Mouse (Mus musculus) MEL (cell line): Measurements from ENCODE around the gene Myof. TPM values are rescaled to one million over a fixed set of nuclear protein-coding genes. Genes with fewer than 3 reads are reported as not detected.
A peak's percentile ranks its signal among the peaks of the same experiment; 100 is the strongest.

Experiments
- DNase-seq: peaks from one replicate; pipeline ENCODE4 v3.0.0; 2011; ENCODE audit warnings: low read depth, low spot score
- H3K27ac ChIP-seq: 2 replicates; pipeline ENCODE4 v1.5.1; 2012; ENCODE audit warnings: low read depth, mild to moderate bottlenecking, control low read depth, low read length, moderate library complexity; ENCODE audit not compliant: control insufficient read depth
- H3K27me3 ChIP-seq, 2 experiments: fragments of 150-350 bp in 1 of 2; sonication (generic) in 1 of 2; 2 replicates each; pipeline ENCODE4 v1.6.1; 2012; ENCODE audit warnings: low read length in 2 of 2, mild to moderate bottlenecking in 2 of 2, improper control_type of control experiment in 1 of 2, moderate library complexity in 1 of 2; ENCODE audit not compliant: insufficient read depth in 2 of 2, control insufficient read depth in 1 of 2
- H3K36me3 ChIP-seq, 2 experiments: 2 replicates each; pipeline ENCODE4 v1.6.1; 2012 to 2014; ENCODE audit warnings: low read length in 2 of 2, improper control_type of control experiment in 1 of 2, inconsistent platforms in 1 of 2, mild to moderate bottlenecking in 1 of 2; ENCODE audit not compliant: insufficient read depth in 2 of 2, control insufficient read depth in 1 of 2
- H3K4me1 ChIP-seq, 2 experiments: fragments of 150-350 bp in 1 of 2; sonication (generic) in 1 of 2; 2 replicates each; pipeline ENCODE4 v1.6.1; 2012; ENCODE audit warnings: low read length in 2 of 2, improper control_type of control experiment in 1 of 2, mild to moderate bottlenecking in 1 of 2; ENCODE audit not compliant: insufficient read depth in 2 of 2, control insufficient read depth in 1 of 2
- H3K4me3 ChIP-seq, 2 experiments: fragments of 150-350 bp in 1 of 2; sonication (generic) in 1 of 2; 2 replicates each; pipeline ENCODE4 v1.5.1; 2012; ENCODE audit warnings: low read depth in 2 of 2, low read length in 2 of 2, mild to moderate bottlenecking in 2 of 2, moderate library complexity in 2 of 2, control low read depth in 1 of 2, improper control_type of control experiment in 1 of 2; ENCODE audit not compliant: control insufficient read depth in 1 of 2, insufficient read depth in 1 of 2
- H3K79me2 ChIP-seq: 2 replicates; pipeline ENCODE4 v1.6.1; 2012; ENCODE audit warnings: mild to moderate bottlenecking, low read length, moderate library complexity; ENCODE audit not compliant: control insufficient read depth, poor library complexity, insufficient read depth
- H3K9ac ChIP-seq: 2 replicates; pipeline ENCODE4 v1.6.1; 2012; ENCODE audit warnings: low read depth, mild to moderate bottlenecking, control low read depth, low read length, moderate library complexity; ENCODE audit not compliant: control insufficient read depth, poor library complexity, severe bottlenecking
- H3K9me3 ChIP-seq: fragments of 150-350 bp; sonication (generic); replicated peaks from 2 replicates; pipeline ENCODE4 v1.6.1; 2012; ENCODE audit warnings: mild to moderate bottlenecking, low read length, improper control_type of control experiment, moderate library complexity; ENCODE audit not compliant: insufficient read depth
- BHLHE40 ChIP-seq: IDR thresholded peaks from 2 replicates; pipeline ENCODE4 v1.6.1; 2012; ENCODE audit warnings: low read depth, mild to moderate bottlenecking, inconsistent platforms, low read length, improper control_type of control experiment, borderline replicate concordance
- CHD1 ChIP-seq: IDR thresholded peaks from 2 replicates; pipeline ENCODE4 v1.6.1; 2012; ENCODE audit warnings: low read depth, mild to moderate bottlenecking, inconsistent platforms, low read length, improper control_type of control experiment
- ELF1 ChIP-seq: IDR thresholded peaks from 2 replicates; pipeline ENCODE4 v1.6.1; 2014; ENCODE audit warnings: low read depth, mild to moderate bottlenecking, inconsistent platforms, low read length, improper control_type of control experiment, moderate library complexity
- HCFC1 ChIP-seq: IDR thresholded peaks from 2 replicates; pipeline ENCODE4 v1.6.1; 2012; ENCODE audit warnings: low read depth, mild to moderate bottlenecking, inconsistent platforms, low read length, improper control_type of control experiment, moderate library complexity
- MEF2A ChIP-seq: IDR thresholded peaks from 2 replicates; pipeline ENCODE4 v1.6.1; 2014; ENCODE audit warnings: low read depth, mild to moderate bottlenecking, inconsistent platforms, low read length, improper control_type of control experiment; ENCODE audit not compliant: poor library complexity, insufficient replicate concordance, severe bottlenecking; ENCODE audit errors: extremely low read depth
- POLR2A ChIP-seq, 2 experiments: IDR thresholded peaks; 2 replicates each; pipeline ENCODE4 v1.6.1; 2011 to 2012; ENCODE audit warnings: low read length in 2 of 2, mild to moderate bottlenecking in 2 of 2, control low read depth in 1 of 2, improper control_type of control experiment in 1 of 2, low read depth in 1 of 2, moderate library complexity in 1 of 2; ENCODE audit not compliant: control insufficient read depth in 1 of 2, insufficient read depth in 1 of 2, poor library complexity in 1 of 2
- POLR2AphosphoS5 ChIP-seq: IDR thresholded peaks from 2 replicates; pipeline ENCODE4 v1.6.1; 2012; ENCODE audit warnings: low read depth, borderline replicate concordance, mild to moderate bottlenecking, inconsistent platforms, low read length, moderate library complexity, mixed read lengths
- RAD21 ChIP-seq: IDR thresholded peaks from 2 replicates; pipeline ENCODE4 v1.6.1; 2011; ENCODE audit warnings: mild to moderate bottlenecking, low read depth, low read length, improper control_type of control experiment
- RCOR1 ChIP-seq: IDR thresholded peaks from 2 replicates; pipeline ENCODE4 v1.6.1; 2012; ENCODE audit warnings: low read depth, mild to moderate bottlenecking, inconsistent platforms, low read length, improper control_type of control experiment
- TCF12 ChIP-seq: IDR thresholded peaks from 2 replicates; pipeline ENCODE4 v1.6.1; 2014; ENCODE audit warnings: low read depth, mild to moderate bottlenecking, inconsistent platforms, low read length, improper control_type of control experiment, moderate library complexity
- ZC3H11A ChIP-seq: IDR thresholded peaks from 2 replicates; pipeline ENCODE4 v1.6.1; 2012; ENCODE audit warnings: low read depth, mild to moderate bottlenecking, inconsistent platforms, low read length, improper control_type of control experiment
- polyA plus RNA-seq, 2 experiments: library from polyadenylated mRNA; stranded (reverse) in 1 of 2; unstranded in 1 of 2; fragments of >175 nt in 1 of 2; fragments of >200 nt in 1 of 2; gene quantifications; 2 replicates each; pipeline versions ENCODE4 v1.2.1 to v1.2.4; 2012; ENCODE audit warnings: low replicate concordance in 2 of 2, low read depth in 1 of 2; ENCODE audit not compliant: insufficient read length in 2 of 2, insufficient read depth in 1 of 2, missing spikeins in 1 of 2
- total RNA-seq: library from RNA; depleted of rRNA; stranded (reverse); fragments of 300-350 nt; gene quantifications from 2 replicates; pipeline ENCODE4 v1.2.3, GENCODE M21; 2012

Gene Myof
- total and polyA plus RNA-seq, 3 experiments, result 0.04 TPM; not detected in 2

- DNase-seq, result no peak
- no peaks in the 10 kb centered on the region for H3K4me1 ChIP-seq
- no peaks in the 10 kb centered on the region for H3K36me3 ChIP-seq
- no peaks in the 10 kb centered on the region for H3K79me2 ChIP-seq
- H3K9ac ChIP-seq, result no peak overlapping the region
- no peaks in the 10 kb centered on the region for H3K27me3 ChIP-seq
- H3K9me3 ChIP-seq, result no peaks in the 10 kb centered on the region
- no peak overlapping the region for H3K4me3 ChIP-seq
- no peak overlapping the region for H3K27ac ChIP-seq
- TF ChIP-seq CHD1, result no peak
- peak; percentile 23; the same call in 1 of the 2 replicates for TF ChIP-seq TCF12
Measured at GRCm38 (mm10) chr19:37909830-37910261, 133.5 kb downstream of the Myof start.

- DNase-seq, result no peak
Measured at GRCm38 (mm10) chr19:37907451-37908320, 135.7 kb downstream of the Myof start.

GRCm38 (mm10) chr19:37906916-37907315 lies 136.5 kb downstream of the Myof start:
- Histone ChIP-seq H3K9me3 (no peaks in the 10 kb centered on the region), H3K27ac (no peak overlapping the region), H3K36me3 (no peaks in the 10 kb centered on the region), H3K79me2 (no peaks in the 10 kb centered on the region), H3K9ac (no peak overlapping the region), H3K4me3 (no peak overlapping the region), H3K27me3 (no peaks in the 10 kb centered on the region), H3K4me1 (no peaks in the 10 kb centered on the region)
- DNase-seq, result no peak
- no peak for TF ChIP-seq POLR2AphosphoS5
- no peak for TF ChIP-seq HCFC1
- TF ChIP-seq RAD21, result no peak
- TF ChIP-seq TCF12, result no peak
- no peak for TF ChIP-seq RCOR1
- no peak for TF ChIP-seq POLR2A (IDR thresholded peaks at IDR 0.05; ENCODE audit: control insufficient read depth in 1 of 2, insufficient read depth in 1 of 2, low read depth in 1 of 2, low read length in 2 of 2, poor library complexity in 1 of 2)

More at GRCm38 (mm10) chr19:37907451-37908320, 135.7 kb downstream of the Myof start:
- TF ChIP-seq ZC3H11A (no peak), BHLHE40 (no peak), ELF1 (no peak), HCFC1 (no peak), MEF2A (no peak)
- Histone ChIP-seq H3K36me3 (no peaks in the 10 kb centered on the region), H3K27me3 (no peaks in the 10 kb centered on the region), H3K4me1 (no peaks in the 10 kb centered on the region), H3K9ac (no peak overlapping the region), H3K79me2 (no peaks in the 10 kb centered on the region), H3K27ac (no peak overlapping the region), H3K4me3 (no peak overlapping the region), H3K9me3 (no peaks in the 10 kb centered on the region)
